In the genomic region with DNA sequence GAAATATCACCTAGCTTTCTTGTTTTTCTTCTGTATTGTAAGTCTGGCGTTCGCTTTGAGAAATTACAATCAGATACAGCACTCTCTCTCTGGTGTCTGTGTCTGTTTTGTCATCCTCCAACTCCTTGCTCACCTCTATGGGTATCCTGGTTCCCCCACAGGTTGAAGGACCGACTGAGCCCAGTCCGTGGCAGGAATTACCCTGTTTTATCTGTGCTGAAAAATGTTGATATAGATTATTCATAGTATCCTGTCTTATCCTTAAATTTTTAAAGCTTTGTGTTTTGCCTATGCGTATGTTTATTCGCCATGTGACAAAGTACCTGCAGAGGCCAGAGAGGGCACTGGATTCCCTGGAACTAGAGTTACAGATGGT, we compare ENCODE assay signal across 1 mouse cellular context.
TF ChIP-seq lines count a peak whose summit lies in the region.

No protein-coding gene starts in this region.

TF ChIP-seq in MEL, 35 proteins besides CTCF, POLR2A, EP300 and RAD21 (continued from another document):
- 0 out of 2 replicates have a peak, but pooled peaks have one; percentile 28 for TF ChIP-seq MXI1 (IDR thresholded peaks at IDR 0.05; ENCODE audit: low read depth, low read length)
- TF ChIP-seq NELFE (IDR thresholded peaks at IDR 0.05; ENCODE audit: low read depth, low read length), result 0 out of 2 replicates have a peak, but pooled peaks have one; percentile 18
- TF ChIP-seq KAT2A (conservative IDR thresholded peaks at IDR 0.05; ENCODE audit: low read depth, low read length), result no peak
- TF ChIP-seq MYB (IDR thresholded peaks at IDR 0.05; ENCODE audit: low read depth, low read length), result no peak
- TF ChIP-seq ETS1 (IDR thresholded peaks at IDR 0.05; ENCODE audit: low read depth, low read length), result no peak
- no peak for TF ChIP-seq BHLHE40 (IDR thresholded peaks at IDR 0.05; ENCODE audit: borderline replicate concordance, low read depth, low read length)
- no peak for TF ChIP-seq MAFK (IDR thresholded peaks at IDR 0.05; ENCODE audit: borderline replicate concordance, low read depth, low read length)
- TF ChIP-seq POLR2AphosphoS2 (IDR thresholded peaks at IDR 0.05; ENCODE audit: low read length), result no peak; the same call in 1 of the 2 replicates
- no peak for TF ChIP-seq ZC3H11A (IDR thresholded peaks at IDR 0.05; ENCODE audit: low read depth, low read length)
- TF ChIP-seq TCF12 (IDR thresholded peaks at IDR 0.05; ENCODE audit: low read depth, low read length), result no peak
- no peak for TF ChIP-seq TAL1 (IDR thresholded peaks at IDR 0.05; ENCODE audit: low read length)
